Mouse (Mus musculus) heart, postnatal 4 days (tissue): ENCODE measurements around the gene Phkb. TPM values are rescaled to one million over a fixed set of nuclear protein-coding genes. Genes with fewer than 3 reads are reported as not detected.

Experiments used
- DNase-seq: peaks from one replicate; pipeline ENCODE4 v3.0.0; 2021
- total RNA-seq, 2 experiments: library from RNA; stranded (reverse); gene quantifications; 2 replicates each; pipeline ENCODE4 v1.2.3; 2021

Phkb gene
- total RNA-seq, 2 experiments from 2014 or later: 39.9 to 47.0 TPM

- DNase-seq: no peak
Measured at GRCm38 (mm10) chr8:86090666-86091065, 249.9 kb downstream of the Phkb start.

Other genes starting within 250 kb of the Phkb start
- 1 to 10 TPM; 9.2 to 9.9 TPM for gene Neto2, start 140.0 kb upstream of the Phkb start, total RNA-seq
- gene Itfg1, start within 50 bp of the Phkb start, total RNA-seq: 10 to 100 TPM; 48.4 to 50.8 TPM